Mouse (Mus musculus) embryonic facial prominence, embryonic 14.5 days (tissue): ENCODE measurements around the gene Rtp3. TPM values are rescaled to one million over a fixed set of nuclear protein-coding genes. Genes with fewer than 3 reads are reported as not detected.
A peak's percentile ranks its signal among the peaks of the same experiment; 100 is the strongest.

Experiments
- ATAC-seq: fragments of 200-750 bp; cut with Nextera tagmentation; 2 replicates; pipeline ENCODE4 v1.8.0; 2017; ENCODE audit warnings: low read depth, moderate number of reproducible peaks, moderate TSS enrichment
- DNase-seq: peaks from one replicate; pipeline ENCODE4 v3.0.0-alpha.2; 2015; ENCODE audit warnings: low spot score
- H3K27ac ChIP-seq: fragments of 300-500 bp; sonication (generic); replicated peaks from 2 replicates; pipeline ENCODE4 v1.5.1; 2014; ENCODE audit warnings: low read depth, mild to moderate bottlenecking, low read length, moderate library complexity
- H3K27me3 ChIP-seq: fragments of 300-500 bp; sonication (generic); replicated peaks from 2 replicates; pipeline ENCODE4 v1.6.1; 2014; ENCODE audit warnings: low read length; ENCODE audit not compliant: control insufficient read depth, insufficient read depth
- H3K36me3 ChIP-seq: fragments of 300-500 bp; sonication (generic); 2 replicates; pipeline ENCODE4 v1.6.1; 2014; ENCODE audit warnings: low read length, mixed read lengths; ENCODE audit not compliant: control insufficient read depth, insufficient read depth
- H3K4me1 ChIP-seq: fragments of 300-500 bp; sonication (generic); 2 replicates; pipeline ENCODE4 v1.6.1; 2014; ENCODE audit warnings: antibody characterized with exemption, low read length; ENCODE audit not compliant: control insufficient read depth, insufficient read depth
- H3K4me2 ChIP-seq: fragments of 300-500 bp; sonication (generic); 2 replicates; pipeline ENCODE4 v1.6.1; 2014; ENCODE audit warnings: low read depth, mild to moderate bottlenecking, low read length, moderate library complexity, mixed read lengths
- H3K4me3 ChIP-seq: fragments of 300-500 bp; sonication (generic); 2 replicates; pipeline ENCODE4 v1.5.1; 2014; ENCODE audit warnings: low read depth, mild to moderate bottlenecking, low read length
- H3K9ac ChIP-seq: fragments of 300-500 bp; sonication (generic); 2 replicates; pipeline ENCODE4 v1.6.1; 2014; ENCODE audit warnings: low read depth, mild to moderate bottlenecking, low read length, moderate library complexity, mixed read lengths
- H3K9me3 ChIP-seq: fragments of 300-500 bp; sonication (generic); 2 replicates; pipeline ENCODE4 v1.6.1; 2016; ENCODE audit warnings: low read length; ENCODE audit not compliant: control insufficient read depth
- WGBS: fragments of 180-500 bp; shearing (Covaris S2); extraction: QIAGEN DNeasy Blood & Tissue Kit; methylation state at CpG from one replicate; pipeline ENCODE4 v1.1.7; 2014; 5-methylcytosine and 5-hydroxymethylcytosine counted together
- polyA plus RNA-seq: library from polyadenylated mRNA; unstranded; fragments of >200 nt; fragmentation: Nextera tagmentation; extraction: Ambion mirVana; gene quantifications from 2 replicates; pipeline ENCODE4 v1.2.1, GENCODE M21; 2014

The Rtp3 gene
- polyA plus RNA-seq, 1 experiment from 2014 or later: 0.35 TPM

DNA sequence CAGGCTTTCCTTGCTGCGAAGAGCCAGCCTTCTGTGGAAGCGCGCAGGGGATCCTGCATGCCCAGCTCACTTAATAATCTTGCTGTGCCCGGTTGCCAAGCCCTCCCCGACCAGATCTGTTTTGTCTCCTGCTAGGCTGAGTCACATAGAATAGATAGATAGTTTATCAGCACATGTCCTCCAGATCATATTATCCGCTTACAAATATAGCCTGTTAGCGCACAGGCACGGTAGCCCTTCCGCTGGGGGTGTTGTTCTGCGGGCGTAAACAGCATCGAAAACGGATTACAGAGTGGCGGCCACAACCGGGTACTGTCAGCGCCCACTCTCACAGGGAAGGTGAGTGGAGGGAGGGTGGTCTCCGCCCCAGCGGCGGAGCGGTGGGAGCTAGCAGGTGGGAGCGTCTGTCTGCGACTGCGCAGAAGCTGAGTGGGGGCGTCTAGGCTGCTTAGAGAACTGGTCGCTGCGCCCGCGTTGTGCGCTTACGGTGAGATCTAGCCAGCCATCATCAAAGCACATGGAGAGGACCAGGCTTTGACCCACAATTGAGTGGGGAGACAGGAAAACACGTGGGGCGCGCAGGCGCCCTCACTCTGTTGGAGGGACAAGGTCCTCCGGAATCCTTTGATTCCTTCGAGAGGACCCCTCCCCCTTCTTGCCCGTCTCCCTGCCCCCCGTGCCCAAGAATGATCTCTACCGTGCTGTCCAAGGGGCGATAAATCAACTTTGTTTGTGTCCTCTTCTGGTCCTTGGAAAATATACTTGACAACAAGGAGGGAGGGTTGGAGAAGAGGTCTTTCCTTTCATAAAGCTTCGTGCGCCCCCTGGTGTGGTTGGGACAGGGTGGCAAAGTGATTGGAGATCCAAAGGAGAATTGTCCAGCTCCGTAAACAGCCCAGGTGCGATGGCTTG lies 36.6 kb downstream of the Rtp3 start:
- under 1% methylated on average over 42 of the region's 44 CpGs for WGBS
- Histone ChIP-seq H3K9ac (peak overlapping the region; percentile 66), H3K36me3 (no peaks in the 10 kb centered on the region), H3K4me2 (peak overlapping the region; percentile 86), H3K4me1 (no peaks in the 10 kb centered on the region), H3K27me3 (peaks cover 15% of the 10 kb centered on the region), H3K4me3 (peak overlapping the region; percentile 55), H3K9me3 (no peaks in the 10 kb centered on the region), H3K27ac (no peak overlapping the region)
- ATAC-seq: peak; percentile 67
- peak; percentile 85 for DNase-seq

DNA sequence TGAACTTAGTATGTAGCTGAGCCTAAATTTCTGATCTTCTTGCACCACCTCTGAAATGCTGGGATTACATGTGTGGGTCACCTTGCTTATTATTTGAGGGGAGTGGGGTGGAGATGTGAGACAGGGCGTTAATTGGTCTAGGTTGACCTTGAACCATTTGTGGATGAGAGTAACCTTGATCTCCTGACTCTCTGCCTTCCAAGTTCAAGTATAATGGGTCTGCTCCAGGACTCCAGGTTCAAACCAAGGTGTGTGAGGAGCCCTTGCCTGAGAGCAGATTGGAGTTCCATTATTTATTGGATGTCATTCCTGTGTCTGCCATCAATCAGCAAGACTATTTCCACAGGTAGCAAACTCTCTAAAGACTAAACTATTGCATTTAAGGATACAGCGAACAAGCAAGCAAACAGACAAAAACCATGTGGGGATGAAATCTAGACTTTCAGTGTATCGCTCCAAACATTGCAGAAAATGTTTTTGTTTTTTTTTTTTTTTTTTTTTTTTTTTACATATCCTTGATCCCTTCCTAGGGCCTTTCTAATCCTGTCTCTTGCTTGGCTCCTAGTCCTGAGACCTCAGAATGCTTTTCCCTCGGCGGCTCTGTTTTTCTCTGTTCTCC lies 37.3 kb downstream of the Rtp3 start:
- peaks cover 16% of the 10 kb centered on the region for H3K27me3 ChIP-seq
- 39% methylated on average over 5 of the region's 5 CpGs for WGBS
- peak overlapping the region; percentile 66; the same call in 1 of the 2 replicates for H3K9ac ChIP-seq

DNA sequence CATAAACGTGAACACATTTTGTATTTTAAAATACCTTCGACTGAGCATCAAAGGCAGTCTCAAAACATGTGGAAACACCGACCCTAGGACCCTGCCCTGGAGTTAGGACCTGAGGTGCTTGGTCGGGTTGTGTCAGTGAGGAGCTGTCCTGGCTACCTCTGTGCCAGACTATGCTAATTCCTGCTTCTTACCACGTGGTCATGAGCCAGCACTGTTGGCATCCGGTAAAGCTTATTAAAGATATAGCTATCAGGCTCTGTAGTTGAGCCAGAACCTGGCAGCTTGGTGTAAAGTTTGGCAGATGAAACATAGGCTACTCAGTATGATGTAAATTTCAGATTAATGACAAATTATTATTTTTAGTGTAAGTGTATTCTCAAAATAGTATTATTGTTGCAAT lies 38.0 kb downstream of the Rtp3 start:
- H3K27ac ChIP-seq: no peak overlapping the region
- WGBS: 47% methylated on average over 6 of the region's 6 CpGs
- H3K4me1 ChIP-seq: no peaks in the 10 kb centered on the region
- DNase-seq: no peak
- peaks cover 22% of the 10 kb centered on the region for H3K27me3 ChIP-seq
- no peak overlapping the region for H3K4me3 ChIP-seq
- no peak overlapping the region for H3K9ac ChIP-seq
- no peak for ATAC-seq
- no peaks in the 10 kb centered on the region for H3K9me3 ChIP-seq
- H3K36me3 ChIP-seq: no peaks in the 10 kb centered on the region
- H3K4me2 ChIP-seq: no peak overlapping the region

More for the DNA sequence above, 37.3 kb downstream of the Rtp3 start:
- Histone ChIP-seq H3K4me2 (peak overlapping the region; percentile 86), H3K36me3 (no peaks in the 10 kb centered on the region), H3K4me3 (peak overlapping the region; percentile 55), H3K9me3 (no peaks in the 10 kb centered on the region), H3K27ac (no peak overlapping the region), H3K4me1 (no peaks in the 10 kb centered on the region)
- ATAC-seq: no peak
- DNase-seq: no peak

DNA sequence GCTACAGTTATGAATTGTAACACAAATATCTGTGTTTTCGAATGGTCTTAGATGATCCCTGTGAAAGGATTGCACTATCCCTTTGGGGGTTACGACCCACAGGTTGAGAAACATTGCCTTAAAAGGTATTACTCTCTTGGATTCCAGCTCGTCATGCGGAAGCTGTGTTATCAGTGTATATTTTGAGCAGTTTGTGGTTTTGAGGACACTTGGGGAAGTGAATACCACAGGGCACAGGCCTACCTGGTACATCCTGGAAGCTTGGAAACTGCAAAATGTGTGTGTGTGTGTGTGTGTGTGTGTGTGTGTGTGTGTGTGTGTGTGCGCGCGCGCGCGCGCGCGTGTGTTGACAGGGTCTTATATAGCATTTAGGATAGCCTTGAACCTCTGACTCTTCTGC lies 38.5 kb downstream of the Rtp3 start:
- Histone ChIP-seq H3K9ac (no peak overlapping the region), H3K9me3 (no peaks in the 10 kb centered on the region), H3K4me3 (no peak overlapping the region), H3K27ac (no peak overlapping the region), H3K4me2 (no peak overlapping the region), H3K27me3 (peaks cover 28% of the 10 kb centered on the region), H3K36me3 (no peaks in the 10 kb centered on the region), H3K4me1 (no peaks in the 10 kb centered on the region)
- WGBS: 93% methylated on average over 13 of the region's 13 CpGs
- ATAC-seq (no peak), DNase-seq (no peak)

DNA sequence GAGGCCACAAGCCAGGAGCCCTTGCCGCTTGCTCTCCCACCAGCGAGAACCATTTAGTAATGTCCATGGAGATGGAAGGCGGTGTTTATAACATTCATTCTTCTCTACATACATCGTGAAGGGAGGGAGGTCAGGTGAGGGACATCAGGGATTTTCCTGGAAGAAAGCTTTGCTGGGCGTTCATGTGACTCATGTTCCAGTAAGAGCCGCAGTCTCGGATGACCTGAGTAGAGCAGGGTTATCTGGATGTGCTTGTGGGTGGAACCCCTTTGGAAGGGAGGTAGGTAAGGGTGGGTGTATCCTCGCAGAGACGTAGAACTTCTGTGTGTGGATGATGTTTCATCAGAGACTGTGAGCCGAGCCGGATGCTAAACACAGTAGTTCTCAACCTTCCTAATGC lies 39.0 kb downstream of the Rtp3 start, which contains the start of gene Lrrc2:
Lrrc2 (plus strand) TSS at position 149 of the 400 bp plus-strand sequence.
- peaks cover 32% of the 10 kb centered on the region for H3K27me3 ChIP-seq
- WGBS: 82% methylated on average over 11 of the region's 11 CpGs

DNA sequence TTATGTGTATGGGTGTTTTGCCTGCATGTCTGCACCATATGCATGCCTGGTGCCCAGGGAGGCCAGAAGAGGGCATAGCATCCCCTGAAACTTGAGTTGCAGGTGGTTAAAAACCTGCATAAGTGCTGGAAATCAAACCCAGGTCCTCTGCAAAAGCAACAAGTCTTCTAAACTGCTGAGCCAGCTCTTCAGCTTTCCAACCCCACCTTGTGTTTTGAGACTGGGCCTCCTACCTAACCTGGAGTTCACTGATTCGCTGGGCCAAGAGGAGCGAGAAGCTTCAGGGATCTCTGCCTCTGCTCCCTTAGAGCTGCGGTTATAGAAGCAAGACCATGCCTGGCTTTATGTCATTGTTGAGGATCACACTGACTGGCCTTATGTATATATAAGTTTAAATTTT lies 40.3 kb downstream of the Rtp3 start:
- peaks cover 45% of the 10 kb centered on the region for H3K27me3 ChIP-seq
- 93% methylated on average over 3 of the region's 3 CpGs for WGBS

More for the DNA sequence above, 39.0 kb downstream of the Rtp3 start, which contains the start of gene Lrrc2:
- H3K4me3 ChIP-seq: no peak within 1 kb of the TSS
- H3K4me1 ChIP-seq: no peaks in the 10 kb centered on the region
- DNase-seq: no peak
- no peak for ATAC-seq
- H3K36me3 ChIP-seq: no peaks in the 10 kb centered on the region
- no peak within 1 kb of the TSS for H3K4me2 ChIP-seq
- no peak within 1 kb of the TSS for H3K27ac ChIP-seq
- no peaks in the 10 kb centered on the region for H3K9me3 ChIP-seq
- no peak within 1 kb of the TSS for H3K9ac ChIP-seq

DNA sequence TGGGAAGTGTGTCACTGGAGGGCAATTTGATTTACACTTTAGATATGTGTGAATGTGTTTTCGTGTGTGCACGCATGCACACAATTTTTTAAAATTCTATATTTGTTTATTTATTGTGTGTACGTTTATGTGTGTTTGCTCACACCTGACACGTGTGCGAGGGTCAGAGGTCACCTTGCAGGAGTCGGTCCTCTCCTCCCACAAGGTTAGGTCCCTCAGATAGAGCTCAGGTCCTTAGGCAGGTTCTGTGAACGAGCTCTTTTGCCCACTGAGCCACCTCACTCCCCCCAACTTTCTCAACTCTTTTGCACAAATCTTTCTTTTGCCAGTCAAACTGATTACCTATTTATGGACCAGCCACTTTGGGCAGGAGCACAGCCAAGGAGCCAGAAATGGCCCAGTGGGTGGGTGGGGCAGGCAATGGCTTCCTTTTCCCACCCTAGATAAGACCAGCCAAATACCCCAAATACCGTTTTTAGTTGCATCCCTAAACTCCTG lies 41.5 kb downstream of the Rtp3 start:
- DNase-seq: no peak
- no peak overlapping the region for H3K9ac ChIP-seq
- ATAC-seq: no peak
- no peaks in the 10 kb centered on the region for H3K9me3 ChIP-seq
- H3K36me3 ChIP-seq: no peaks in the 10 kb centered on the region
- no peak overlapping the region for H3K27ac ChIP-seq
- H3K4me1 ChIP-seq: no peaks in the 10 kb centered on the region
- H3K4me2 ChIP-seq: no peak overlapping the region
- no peak overlapping the region for H3K4me3 ChIP-seq
- peaks cover 50% of the 10 kb centered on the region for H3K27me3 ChIP-seq
- WGBS: 54% methylated on average over 8 of the region's 8 CpGs

More for the DNA sequence above, 40.3 kb downstream of the Rtp3 start:
- ATAC-seq (no peak), DNase-seq (no peak)
- no peaks in the 10 kb centered on the region for H3K4me1 ChIP-seq
- H3K9ac ChIP-seq: no peak overlapping the region
- H3K36me3 ChIP-seq: no peaks in the 10 kb centered on the region
- H3K27ac ChIP-seq: no peak overlapping the region
- H3K4me2 ChIP-seq: no peak overlapping the region
- no peaks in the 10 kb centered on the region for H3K9me3 ChIP-seq
- H3K4me3 ChIP-seq: no peak overlapping the region

DNA sequence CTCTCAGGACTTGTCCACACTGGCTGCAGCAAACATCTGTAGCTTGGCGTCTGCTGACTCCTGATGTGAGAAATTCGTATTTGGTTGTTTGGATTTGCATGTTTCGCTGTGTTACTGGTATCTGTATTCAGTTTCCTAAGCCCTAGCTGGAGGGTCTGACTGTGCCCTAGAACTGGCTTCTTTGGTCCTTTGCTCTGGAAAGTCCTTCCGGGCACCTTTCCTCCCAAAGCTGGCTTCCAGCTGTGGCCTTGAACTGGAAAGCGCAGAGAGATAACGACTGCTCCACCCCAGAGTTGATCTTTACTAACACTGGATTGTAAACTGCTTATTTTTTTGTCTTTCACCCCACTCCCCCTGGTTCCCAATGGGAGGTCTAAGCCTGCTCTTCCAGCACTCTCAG lies 42.5 kb downstream of the Rtp3 start:
- WGBS: 45% methylated on average over 6 of the region's 6 CpGs
- no peak overlapping the region for H3K27ac ChIP-seq
- H3K4me1 ChIP-seq: no peaks in the 10 kb centered on the region
- no peak overlapping the region for H3K4me2 ChIP-seq
- DNase-seq (no peak), ATAC-seq (no peak)
- no peak overlapping the region for H3K9ac ChIP-seq
- no peaks in the 10 kb centered on the region for H3K9me3 ChIP-seq
- H3K4me3 ChIP-seq: no peak overlapping the region
- H3K27me3 ChIP-seq: peaks cover 51% of the 10 kb centered on the region
- H3K36me3 ChIP-seq: no peaks in the 10 kb centered on the region
